Mouse (Mus musculus) heart, embryonic 13.5 days (tissue): ENCODE measurements around the gene Ndst4. TPM values are rescaled to one million over a fixed set of nuclear protein-coding genes. Genes with fewer than 3 reads are reported as not detected.

Experiments used
- ATAC-seq: fragments of 200-750 bp; cut with Nextera tagmentation; 2 replicates; pipeline ENCODE4 v1.8.0; 2017; ENCODE audit warnings: moderate TSS enrichment; ENCODE audit not compliant: insufficient number of reproducible peaks, low FRiP score, low TSS enrichment; ENCODE audit errors: extremely low read depth
- H3K27ac ChIP-seq: fragments of 300-500 bp; sonication (generic); replicated peaks from 2 replicates; pipeline ENCODE4 v1.5.1; 2015; ENCODE audit warnings: moderate library complexity, mild to moderate bottlenecking, inconsistent platforms
- H3K27me3 ChIP-seq: fragments of 300-500 bp; sonication (generic); replicated peaks from 2 replicates; pipeline ENCODE4 v1.6.1; 2015; ENCODE audit warnings: mild to moderate bottlenecking, inconsistent platforms
- H3K36me3 ChIP-seq: fragments of 300-500 bp; sonication (generic); 2 replicates; pipeline ENCODE4 v1.6.1; 2015; ENCODE audit warnings: mild to moderate bottlenecking, inconsistent platforms
- H3K4me1 ChIP-seq: fragments of 300-500 bp; sonication (generic); 2 replicates; pipeline ENCODE4 v1.6.1; 2015; ENCODE audit warnings: inconsistent platforms
- H3K4me2 ChIP-seq: fragments of 300-500 bp; sonication (generic); 2 replicates; pipeline ENCODE4 v1.6.1; 2015; ENCODE audit warnings: inconsistent platforms, mild to moderate bottlenecking, moderate library complexity
- H3K4me3 ChIP-seq: fragments of 300-500 bp; sonication (generic); 2 replicates; pipeline ENCODE4 v1.5.1; 2015; ENCODE audit warnings: moderate library complexity, mild to moderate bottlenecking, inconsistent platforms
- H3K9ac ChIP-seq: fragments of 300-500 bp; sonication (generic); 2 replicates; pipeline ENCODE4 v1.6.1; 2015; ENCODE audit warnings: inconsistent platforms, mild to moderate bottlenecking, moderate library complexity
- H3K9me3 ChIP-seq: fragments of 300-500 bp; sonication (generic); 2 replicates; pipeline ENCODE4 v1.6.1; 2016; ENCODE audit warnings: inconsistent platforms
- WGBS: fragments of 180-500 bp; shearing (Covaris S2); methylation state at CpG from one replicate; pipeline ENCODE4 v1.1.7; 2015; ENCODE audit warnings: mixed read lengths; 5-methylcytosine and 5-hydroxymethylcytosine counted together
- polyA plus RNA-seq: library from polyadenylated mRNA; unstranded; fragments of >200 nt; fragmentation: Nextera tagmentation; extraction: Ambion mirVana; gene quantifications from 2 replicates; pipeline ENCODE4 v1.2.1, GENCODE M21; 2015

The Ndst4 gene
- polyA plus RNA-seq, 1 experiment from 2014 or later: 0.13 TPM

DNA sequence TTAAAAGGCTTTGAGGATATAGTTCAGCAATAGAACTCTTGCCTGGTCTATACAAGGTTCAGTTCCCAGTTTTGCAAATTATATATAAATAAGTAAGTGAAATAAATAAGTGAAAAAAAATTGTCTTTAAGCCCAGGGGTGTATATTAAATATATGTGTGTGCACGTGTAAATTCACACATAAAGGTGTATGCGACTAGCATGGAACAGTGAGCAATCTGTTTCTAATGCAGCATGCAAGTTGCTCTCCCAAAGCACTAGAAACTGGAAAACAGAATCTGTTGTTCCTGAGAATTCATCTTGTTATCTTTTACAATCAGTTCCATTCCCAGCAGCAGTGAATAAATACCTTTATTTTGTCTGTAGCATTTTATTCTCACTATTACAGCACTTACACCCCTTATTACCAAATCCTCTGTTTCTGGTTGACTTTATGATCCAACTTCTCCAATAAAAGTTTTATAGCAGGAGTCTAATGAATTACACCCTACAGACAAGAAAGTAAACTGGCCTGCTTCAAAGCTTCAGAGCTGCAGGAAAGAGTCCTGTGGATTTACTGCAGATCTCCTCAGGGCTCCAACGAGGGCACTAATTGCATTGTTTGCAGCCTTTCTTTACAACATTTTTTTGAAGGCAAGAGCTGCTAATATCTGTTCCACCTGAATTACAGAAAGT lies 340.7 kb downstream of the Ndst4 start:
- Histone ChIP-seq H3K36me3 (no peaks in the 10 kb centered on the region), H3K27me3 (no peaks in the 10 kb centered on the region), H3K4me2 (no peak overlapping the region), H3K4me1 (no peaks in the 10 kb centered on the region), H3K9ac (no peak overlapping the region), H3K9me3 (no peaks in the 10 kb centered on the region), H3K27ac (no peak overlapping the region), H3K4me3 (no peak overlapping the region)
- no peak for ATAC-seq
- WGBS: 72% methylated on average over 3 of the region's 3 CpGs

GRCm38 (mm10) chr3:125745142-125745496 lies 341.2 kb downstream of the Ndst4 start:
- Histone ChIP-seq H3K4me3 (no peak overlapping the region), H3K4me2 (no peak overlapping the region), H3K4me1 (no peaks in the 10 kb centered on the region), H3K9me3 (no peaks in the 10 kb centered on the region), H3K36me3 (no peaks in the 10 kb centered on the region), H3K27ac (no peak overlapping the region), H3K9ac (no peak overlapping the region), H3K27me3 (no peaks in the 10 kb centered on the region)
- WGBS: 64% methylated on average over 3 of the region's 3 CpGs
- ATAC-seq: no peak

DNA sequence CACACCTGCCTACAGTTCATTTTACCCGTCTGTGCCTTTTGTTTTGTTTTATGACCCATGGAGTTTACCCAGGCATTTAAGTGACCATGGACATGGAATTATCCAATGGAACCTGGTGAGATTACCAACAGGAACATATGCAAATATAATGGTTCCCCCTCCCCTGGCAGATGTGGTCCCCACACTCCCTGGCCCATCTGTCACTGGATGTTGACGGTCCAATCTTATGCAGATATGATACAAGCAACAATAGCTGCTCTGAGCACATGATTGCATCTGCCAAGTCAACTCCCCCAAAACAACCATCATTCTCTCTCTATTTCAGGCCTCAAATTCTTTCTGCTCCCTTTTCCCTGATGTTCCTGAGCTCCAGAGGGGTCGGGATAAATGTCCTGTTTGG lies 342.5 kb downstream of the Ndst4 start:
- ATAC-seq: no peak
- no peaks in the 10 kb centered on the region for H3K36me3 ChIP-seq
- H3K9me3 ChIP-seq: no peaks in the 10 kb centered on the region
- 59% methylated on average over 3 of the region's 3 CpGs for WGBS
- H3K4me3 ChIP-seq: no peak overlapping the region
- no peaks in the 10 kb centered on the region for H3K27me3 ChIP-seq
- H3K27ac ChIP-seq: no peak overlapping the region
- H3K9ac ChIP-seq: no peak overlapping the region
- H3K4me2 ChIP-seq: no peak overlapping the region
- no peaks in the 10 kb centered on the region for H3K4me1 ChIP-seq

- Histone ChIP-seq H3K36me3 (no peaks in the 10 kb centered on the region), H3K4me2 (no peak overlapping the region), H3K4me1 (peaks cover 3% of the 10 kb centered on the region; the same call in 1 of the 2 replicates), H3K4me3 (no peak overlapping the region), H3K9ac (no peak overlapping the region), H3K27ac (no peak overlapping the region), H3K9me3 (no peaks in the 10 kb centered on the region), H3K27me3 (no peaks in the 10 kb centered on the region)
- WGBS: 68% methylated on average over 1 of the region's 1 CpGs
- no peak for ATAC-seq
Measured at GRCm38 (mm10) chr3:125756911-125757310, 353.0 kb downstream of the Ndst4 start.

DNA sequence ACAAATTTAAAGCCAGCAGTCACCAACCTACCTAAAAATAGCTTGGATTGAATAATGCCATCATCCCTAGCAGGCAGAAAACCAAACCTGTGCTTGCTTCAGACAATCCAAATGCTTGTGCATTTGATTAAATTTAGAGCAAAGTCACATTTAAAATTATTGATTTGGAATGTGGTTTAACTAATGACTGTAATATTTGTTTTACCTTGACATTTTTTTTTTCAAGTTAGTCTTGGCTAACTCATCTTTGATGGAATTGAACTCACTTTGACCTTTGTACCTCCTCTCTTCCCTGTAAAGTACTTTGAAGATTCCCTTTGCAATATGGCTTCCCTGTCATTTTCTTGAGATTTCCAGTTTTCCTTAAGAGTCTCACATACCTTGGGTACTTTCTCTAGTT lies 356.8 kb downstream of the Ndst4 start:
- H3K4me2 ChIP-seq: no peak overlapping the region
- H3K36me3 ChIP-seq: no peaks in the 10 kb centered on the region
- no peak overlapping the region for H3K4me3 ChIP-seq
- ATAC-seq: no peak
- peaks cover 3% of the 10 kb centered on the region; the same call in 1 of the 2 replicates for H3K4me1 ChIP-seq
- no peaks in the 10 kb centered on the region for H3K9me3 ChIP-seq
- no peaks in the 10 kb centered on the region for H3K27me3 ChIP-seq
- H3K27ac ChIP-seq: no peak overlapping the region
- no peak overlapping the region for H3K9ac ChIP-seq
